Mouse (Mus musculus) Muller cell, postnatal 12 days (primary cell): ENCODE measurements around the gene Gm49358.

Experiments
- DNase-seq: peaks from one replicate; pipeline ENCODE4 v3.0.0-alpha.2; 2015; ENCODE audit errors: inconsistent ontology term

Gm49358 gene

DNA sequence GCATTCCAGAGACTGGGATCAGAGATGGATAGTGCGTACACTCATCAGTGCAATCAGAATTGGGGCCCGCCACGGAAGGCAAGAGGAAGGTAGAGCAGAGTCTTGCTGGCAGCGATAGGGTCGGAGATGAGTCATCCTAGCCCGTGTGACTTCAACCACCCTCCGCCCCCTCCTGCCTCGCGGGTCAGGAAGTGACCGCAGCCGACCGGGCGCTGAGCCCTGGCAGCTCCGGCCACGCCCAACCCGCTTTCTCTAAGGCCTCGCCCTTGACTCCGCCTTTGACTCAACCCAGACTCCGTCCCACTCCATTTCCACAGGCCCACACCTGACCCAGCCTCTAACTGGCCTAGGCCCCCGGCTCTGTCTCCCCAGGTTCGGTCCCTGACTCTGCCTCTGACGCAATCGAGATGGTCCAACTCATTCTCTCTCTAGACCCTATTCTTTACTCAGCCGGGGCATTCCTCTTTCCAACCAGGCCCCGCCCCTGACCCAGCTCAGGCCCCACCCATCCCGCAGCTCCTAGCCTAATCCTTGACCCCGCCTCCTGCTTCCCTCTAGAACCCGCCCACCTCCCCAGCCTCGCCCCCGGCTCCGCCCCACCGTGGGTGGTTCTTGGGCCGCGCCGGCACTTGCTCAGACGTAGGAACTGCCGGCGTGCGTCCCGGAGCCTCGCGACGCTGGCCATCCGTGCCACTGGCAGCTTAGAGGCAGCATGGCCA is 14.8 kb downstream of the Gm49358 start, which contains the start of gene Nt5dc3:
Nt5dc3 (plus strand) TSS at position 608 of the 719 bp plus-strand sequence.
- DNase-seq = peak; percentile 99

DNA sequence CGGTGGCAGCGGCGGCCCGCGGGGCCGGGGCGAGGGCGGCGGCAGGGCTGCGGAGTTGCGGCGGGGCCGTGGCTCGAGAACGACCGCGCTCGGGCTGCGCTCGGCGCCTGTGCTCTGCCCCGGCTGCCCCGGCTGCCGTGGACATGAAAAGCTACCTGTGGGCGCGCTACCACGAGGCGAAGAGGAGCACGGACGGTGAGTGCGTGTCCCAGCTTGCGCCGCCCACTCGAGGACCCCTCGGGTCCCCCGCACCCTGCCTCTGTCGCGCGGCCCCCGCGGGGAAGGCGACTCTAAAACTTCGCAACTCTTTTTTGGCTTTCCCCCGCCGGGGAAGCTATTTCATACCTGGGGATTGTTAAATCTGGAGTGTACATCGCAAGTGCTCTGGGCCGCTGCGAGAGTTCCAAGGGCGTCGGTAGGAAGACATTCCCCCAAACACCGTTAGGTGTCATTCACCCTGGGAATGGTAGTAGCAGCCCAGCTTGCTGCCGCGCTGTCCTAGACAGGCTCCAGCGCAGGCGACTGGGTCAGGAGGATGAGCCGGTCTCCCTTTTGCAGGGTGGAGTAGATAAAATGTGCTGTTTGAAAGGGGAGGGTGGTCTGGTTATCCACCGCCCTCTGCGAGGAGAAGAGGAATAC is 15.5 kb downstream of the Gm49358 start:
- DNase-seq = peak; percentile 56

DNA sequence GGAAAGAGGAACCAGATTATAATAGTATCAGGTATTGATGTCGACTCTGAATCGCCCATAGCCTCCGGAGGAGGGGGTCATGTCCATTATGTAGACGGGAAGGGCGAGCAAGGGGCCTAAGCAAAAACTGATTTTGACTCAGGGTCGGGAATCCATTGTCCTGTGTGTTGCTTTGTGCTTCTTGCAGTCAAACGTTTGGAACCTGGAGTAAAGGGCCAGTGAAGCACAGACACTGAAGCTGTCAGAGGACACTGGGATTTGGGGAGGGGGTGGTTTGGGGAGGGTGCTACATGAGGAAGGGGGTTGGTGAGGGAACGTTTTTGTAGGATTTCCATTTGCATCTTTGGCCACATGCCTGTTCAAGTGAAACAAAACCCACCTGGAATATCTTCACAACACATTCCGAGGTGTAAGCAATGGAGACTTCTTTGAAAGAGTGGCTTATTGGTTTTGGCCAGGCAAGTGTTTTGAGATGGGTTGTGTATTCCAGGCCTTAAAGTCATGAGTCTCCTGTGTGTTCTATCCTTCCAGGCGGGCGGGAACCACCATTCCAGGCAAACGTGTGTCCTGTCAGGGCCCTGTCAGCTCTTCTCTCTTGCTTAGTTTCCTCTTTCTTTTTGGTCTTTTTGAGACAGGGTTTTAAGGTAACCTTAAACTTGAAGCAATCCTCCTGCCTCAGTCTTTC is 16.2 kb downstream of the Gm49358 start:
- DNase-seq = peak; percentile 27

DNA sequence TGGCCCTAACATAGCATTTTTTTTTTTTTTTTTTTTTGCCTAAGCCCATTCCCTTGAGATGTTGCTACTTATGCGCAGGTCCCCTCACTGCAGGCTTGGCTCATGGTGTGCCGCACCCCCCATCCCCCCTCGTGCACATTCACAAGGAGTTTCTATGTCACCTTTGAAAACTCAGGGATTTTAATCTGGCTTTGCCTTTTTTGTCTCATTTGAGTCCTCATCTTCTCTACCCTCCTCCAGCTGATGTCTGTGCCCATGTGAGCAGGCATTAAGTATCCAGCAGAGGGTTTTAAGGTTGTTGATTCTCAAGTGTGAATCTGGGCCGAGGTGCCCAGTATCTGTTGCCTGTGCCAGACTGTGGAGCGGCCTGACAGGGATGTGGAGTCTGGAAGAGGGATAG is 17.9 kb downstream of the Gm49358 start:
- no peak for DNase-seq

DNA sequence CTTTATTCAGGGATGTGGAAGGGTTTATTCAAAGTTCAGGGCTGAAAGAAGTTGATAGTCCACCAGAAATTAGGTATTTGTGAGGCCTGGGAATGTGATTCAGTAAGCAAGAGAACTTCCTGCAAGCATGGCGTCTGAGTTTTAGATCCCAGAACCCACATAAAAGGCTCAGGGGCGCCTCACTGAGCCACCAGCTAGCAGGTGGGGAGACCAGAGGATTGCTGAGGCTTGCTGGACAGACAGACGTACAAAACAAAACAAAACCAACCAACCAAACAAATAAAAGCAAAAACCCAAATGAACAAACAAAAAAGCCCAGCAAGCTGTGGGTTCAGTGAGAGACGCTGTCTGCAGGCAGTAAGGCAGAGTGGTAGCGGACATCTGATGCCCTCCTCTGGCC is 18.9 kb downstream of the Gm49358 start:
- no peak for DNase-seq

GRCm38 (mm10) chr10:86783561-86783960 is 19.8 kb downstream of the Gm49358 start:
- DNase-seq = no peak

GRCm38 (mm10) chr10:86784126-86784675 is 20.4 kb downstream of the Gm49358 start:
- peak; percentile 46 for DNase-seq

DNA sequence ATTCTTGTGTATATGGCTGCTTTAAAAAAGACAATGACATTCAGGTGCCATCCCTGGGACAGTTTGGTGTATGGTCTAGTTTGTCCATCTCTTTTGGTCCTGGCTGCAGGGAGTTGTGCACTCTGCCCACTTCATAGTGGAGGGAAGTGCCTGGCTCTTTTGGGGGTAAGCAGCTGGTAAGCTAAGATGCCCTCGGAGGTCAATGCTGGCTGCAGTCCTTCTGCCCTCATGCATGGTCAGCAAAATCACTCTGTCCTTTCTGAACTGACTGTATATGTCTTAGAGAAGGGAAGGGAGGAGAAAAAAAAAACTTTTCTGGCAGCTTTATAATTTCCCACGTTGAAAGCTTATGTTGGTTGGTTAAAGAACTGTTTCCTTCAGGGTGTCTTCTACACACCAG is 21.6 kb downstream of the Gm49358 start:
- no peak for DNase-seq

DNA sequence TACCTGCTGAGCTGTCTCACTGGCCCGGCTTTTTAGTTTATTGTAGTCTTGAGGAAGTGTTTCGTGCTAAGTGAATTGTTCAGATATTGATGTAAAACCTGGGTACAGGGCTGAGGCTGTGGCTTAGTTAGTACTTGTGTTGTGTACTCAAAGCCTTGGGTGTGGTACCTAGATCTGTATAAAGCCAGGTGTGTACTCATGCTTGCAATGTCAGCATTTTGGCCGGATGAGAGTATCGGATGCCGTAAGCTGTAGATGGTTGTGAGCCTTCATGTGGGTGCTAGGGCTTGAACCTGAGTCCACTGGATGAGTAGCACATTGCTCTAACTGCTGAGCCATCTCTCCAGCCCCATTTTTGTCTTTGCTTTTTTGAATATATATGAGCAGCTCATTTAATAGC is 22.3 kb downstream of the Gm49358 start:
- DNase-seq = no peak

- no peak for DNase-seq
Measured at GRCm38 (mm10) chr10:86788193-86788592, 24.4 kb downstream of the Gm49358 start.

GRCm38 (mm10) chr10:86789146-86789672 is 25.4 kb downstream of the Gm49358 start:
- no peak for DNase-seq

- no peak for DNase-seq
Measured at GRCm38 (mm10) chr10:86791507-86792184, 27.9 kb downstream of the Gm49358 start.

- DNase-seq = no peak
Measured at GRCm38 (mm10) chr10:86793509-86793951, 29.8 kb downstream of the Gm49358 start.

GRCm38 (mm10) chr10:86794196-86794595 is 30.4 kb downstream of the Gm49358 start:
- no peak for DNase-seq

DNA sequence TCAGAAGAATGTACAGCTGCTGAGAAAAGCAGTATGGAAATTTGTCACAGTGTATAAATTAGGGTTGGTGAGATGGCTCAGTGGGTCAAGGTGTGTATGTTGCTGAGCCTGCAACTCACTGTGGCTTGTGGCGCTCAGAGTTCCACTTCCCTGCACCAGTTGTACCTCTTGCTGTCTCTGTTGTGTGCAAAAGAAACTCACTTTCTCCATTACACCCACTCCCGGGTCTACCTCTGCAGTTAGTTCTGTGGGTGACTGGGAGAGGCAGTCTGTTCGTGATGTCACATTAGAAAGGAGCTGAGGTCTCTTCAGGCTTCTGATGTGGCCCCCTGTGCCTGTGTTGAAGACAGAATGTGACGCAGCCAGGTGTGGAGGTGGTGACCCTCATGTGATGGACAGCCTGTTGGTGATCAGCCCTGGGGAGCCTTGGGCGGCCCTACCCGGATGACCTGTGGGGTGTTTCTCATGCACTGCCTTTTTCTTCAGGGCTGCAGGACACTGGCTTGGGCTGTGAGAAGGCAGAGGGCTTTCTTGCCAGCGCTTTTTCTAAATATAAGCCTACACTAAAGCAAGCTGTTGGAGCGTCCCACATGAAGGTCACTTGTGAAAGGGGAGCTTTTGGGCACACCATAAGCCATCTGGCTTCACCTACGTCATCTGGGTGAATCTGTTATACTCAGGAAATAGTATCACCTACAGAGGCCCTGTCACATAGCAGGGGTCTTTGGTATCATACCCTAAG is 31.2 kb downstream of the Gm49358 start:
- no peak for DNase-seq

DNA sequence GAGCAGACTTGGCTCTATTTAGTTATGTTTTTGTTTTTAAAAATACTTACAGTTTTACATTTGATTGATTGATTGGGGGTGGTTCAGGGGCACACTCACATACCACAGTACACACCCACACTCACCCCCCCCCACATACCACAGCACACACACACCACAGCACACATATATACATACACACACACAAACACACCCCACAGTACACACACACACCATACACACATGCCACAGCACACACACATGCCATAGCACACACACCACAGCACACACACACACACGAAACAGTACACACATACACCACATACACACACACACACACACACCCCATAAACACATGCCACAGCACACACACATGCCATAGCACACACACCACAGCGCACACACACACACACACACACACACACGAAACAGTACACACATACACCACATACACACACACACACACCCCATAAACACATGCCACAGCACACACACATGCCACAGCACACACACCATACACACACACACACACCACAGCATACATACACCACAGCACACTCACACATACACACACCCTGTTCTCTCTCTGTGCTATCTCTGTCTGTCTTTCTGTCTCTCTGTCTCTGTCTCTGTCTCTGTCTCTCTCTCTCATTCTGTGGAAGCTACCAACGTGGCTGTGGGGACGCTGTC is 32.4 kb downstream of the Gm49358 start:
- no peak for DNase-seq

GRCm38 (mm10) chr10:86807362-86807761 is 43.6 kb downstream of the Gm49358 start:
- DNase-seq = no peak

GRCm38 (mm10) chr10:86808013-86808758 is 44.4 kb downstream of the Gm49358 start:
- peak; percentile 81 for DNase-seq

DNA sequence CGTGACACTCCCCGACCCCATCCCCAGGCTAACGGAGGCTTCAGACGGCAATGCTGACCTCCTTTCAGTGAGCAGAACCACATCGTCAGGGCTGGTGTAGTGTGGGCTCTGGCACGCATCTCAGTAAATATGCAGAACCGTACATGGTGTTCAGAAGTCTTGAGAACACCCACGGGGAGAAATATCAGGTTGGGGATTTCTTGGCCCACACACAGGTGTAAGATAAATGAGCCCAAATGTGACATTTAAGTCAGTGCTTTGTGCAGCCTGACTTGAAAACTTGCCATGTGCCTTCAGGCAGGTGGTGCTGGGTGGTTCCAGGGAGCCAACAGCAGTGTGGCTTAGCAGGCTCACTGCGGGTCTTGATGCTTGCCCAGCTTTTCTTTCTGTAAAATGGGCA is 46.2 kb downstream of the Gm49358 start:
- DNase-seq = no peak

DNA sequence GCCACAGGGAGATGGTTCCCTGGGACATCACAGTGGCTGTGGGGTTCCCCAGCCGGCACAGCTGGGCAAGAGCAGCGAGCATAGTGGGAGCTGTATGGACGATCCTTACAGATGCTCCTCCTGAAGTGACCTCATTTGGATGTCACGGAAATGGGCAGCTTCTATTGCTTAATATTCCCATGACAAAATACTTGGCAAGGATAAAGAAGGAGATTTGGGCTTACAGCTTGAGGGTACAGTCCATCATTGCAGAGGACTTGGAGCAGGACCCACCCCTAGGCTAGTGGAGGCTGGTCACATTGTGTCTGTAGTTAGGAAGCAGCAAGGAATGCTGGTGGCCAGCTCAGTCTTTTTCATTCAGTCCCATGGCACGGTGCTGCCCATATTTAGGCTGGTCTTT is 46.8 kb downstream of the Gm49358 start:
- DNase-seq = no peak
